Mouse (Mus musculus): ENCODE results near the gene Rad50. TPM values are rescaled to one million over a fixed set of nuclear protein-coding genes. Genes with fewer than 3 reads are reported as not detected.
A peak's percentile ranks its signal among the peaks of the same experiment; 100 is the strongest.

Rad50 gene
- 21.3 and 21.6 TPM in 2 replicates for polyA plus RNA-seq (2015; fragmentation: Nextera tagmentation; extraction: Ambion mirVana)

DNA sequence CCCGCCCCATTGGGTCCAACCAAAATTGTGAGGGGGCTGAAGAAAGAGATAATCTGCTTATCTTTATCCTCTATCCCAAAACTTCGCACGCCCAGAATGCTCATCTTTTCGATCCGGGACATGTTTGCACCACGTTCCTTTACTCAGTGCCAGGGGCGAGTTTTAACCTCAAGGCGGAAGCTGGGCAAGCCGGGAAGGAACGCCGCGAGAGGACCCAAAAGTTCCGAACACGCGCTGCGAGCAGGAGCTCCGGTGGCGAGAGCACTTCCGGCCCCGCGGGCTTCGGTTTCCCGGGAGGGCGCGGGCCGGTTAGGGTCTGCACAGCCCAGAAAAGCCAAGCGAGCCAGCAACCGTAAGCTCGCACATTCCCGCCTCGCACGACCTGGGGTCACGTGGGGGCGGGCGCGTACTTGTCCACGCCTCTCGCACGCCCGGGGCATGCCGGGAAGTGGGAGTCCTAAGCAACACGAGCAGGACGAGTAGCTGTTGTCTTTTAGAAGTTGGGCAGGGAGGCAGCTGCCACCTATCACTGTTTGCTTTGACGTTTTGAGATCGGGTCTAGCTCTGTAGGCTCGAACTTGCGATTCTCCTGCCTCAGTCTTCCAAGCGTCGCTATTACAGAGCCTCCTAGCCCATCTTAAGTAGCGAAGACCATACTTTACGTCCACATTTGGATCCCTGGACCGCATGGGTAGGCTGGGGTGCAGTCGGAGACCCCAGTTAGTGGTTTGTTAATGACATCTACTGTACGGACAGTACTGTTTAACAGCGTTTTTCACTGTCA, at the start of gene Rad50:
TSS of gene Rad50 (minus strand) at position 386 of the 784 bp plus-strand sequence.
- peak; percentile 95 for DNase-seq (ENCODE audit: low spot score)
- H3K4me2 ChIP-seq (ENCODE audit: low read length) = peak within 1 kb of the TSS; percentile 83
- no peaks in the 10 kb centered on the region for H3K9me3 ChIP-seq (replicated peaks; ENCODE audit: low read length)
- peak; percentile 92 for ATAC-seq (replicated peaks; ENCODE audit: low FRiP score, low read depth)
- no peak for TF ChIP-seq CTCF (IDR thresholded peaks at IDR 0.05; ENCODE audit: low read depth)
- H3K27me3 ChIP-seq (ENCODE audit: insufficient read depth, low read length) = no peaks in the 10 kb centered on the region
- H3K36me3 ChIP-seq (ENCODE audit: insufficient read depth, low read length) = no peaks in the 10 kb centered on the region
- peak within 1 kb of the TSS; percentile 66 for H3K4me3 ChIP-seq (replicated peaks; ENCODE audit: low read depth, low read length)
- 4% methylated on average over 55 of the region's 55 CpGs for WGBS
- peak within 1 kb of the TSS; percentile 82 for H3K9ac ChIP-seq (ENCODE audit: low read depth, low read length)
- peak within 1 kb of the TSS; percentile 81 for H3K27ac ChIP-seq
- H3K4me1 ChIP-seq (replicated peaks; ENCODE audit: insufficient read depth, low read length) = no peaks in the 10 kb centered on the region

- Histone ChIP-seq H3K9me3 (replicated peaks; ENCODE audit: low read length) (no peaks in the 10 kb centered on the region), H3K27me3 (ENCODE audit: insufficient read depth, low read length) (no peaks in the 10 kb centered on the region), H3K27ac (no peak overlapping the region), H3K4me1 (replicated peaks; ENCODE audit: insufficient read depth, low read length) (peaks cover 14% of the 10 kb centered on the region; the same call in 1 of the 2 replicates), H3K4me2 (ENCODE audit: low read length) (no peak overlapping the region), H3K36me3 (ENCODE audit: insufficient read depth, low read length) (no peaks in the 10 kb centered on the region), H3K4me3 (replicated peaks; ENCODE audit: low read depth, low read length) (no peak overlapping the region), H3K9ac (ENCODE audit: low read depth, low read length) (no peak overlapping the region)
- TF ChIP-seq CTCF (IDR thresholded peaks at IDR 0.05; ENCODE audit: low read depth) = no peak
- DNase-seq (ENCODE audit: low spot score) (no peak), ATAC-seq (replicated peaks; ENCODE audit: low FRiP score, low read depth) (no peak)
- 77% methylated on average over 12 of the region's 12 CpGs for WGBS
Observed at GRCm38 (mm10) chr11:53755011-53755595, 48.0 kb upstream of the Rad50 start.

GRCm38 (mm10) chr11:53749716-53750352, 42.7 kb upstream of the Rad50 start:
- no peaks in the 10 kb centered on the region for H3K27me3 ChIP-seq (ENCODE audit: insufficient read depth, low read length)
- no peaks in the 10 kb centered on the region for H3K4me1 ChIP-seq (replicated peaks; ENCODE audit: insufficient read depth, low read length)
- no peak overlapping the region for H3K27ac ChIP-seq
- H3K9me3 ChIP-seq (replicated peaks; ENCODE audit: low read length) = no peaks in the 10 kb centered on the region
- no peak for TF ChIP-seq CTCF (IDR thresholded peaks at IDR 0.05; ENCODE audit: low read depth)
- no peak overlapping the region for H3K9ac ChIP-seq (ENCODE audit: low read depth, low read length)
- no peak overlapping the region for H3K4me3 ChIP-seq (replicated peaks; ENCODE audit: low read depth, low read length)
- no peaks in the 10 kb centered on the region for H3K36me3 ChIP-seq (ENCODE audit: insufficient read depth, low read length)
- 53% methylated on average over 5 of the region's 5 CpGs for WGBS
- no peak overlapping the region for H3K4me2 ChIP-seq (ENCODE audit: low read length)
- DNase-seq (ENCODE audit: low spot score) (no peak), ATAC-seq (replicated peaks; ENCODE audit: low FRiP score, low read depth) (no peak)

DNA sequence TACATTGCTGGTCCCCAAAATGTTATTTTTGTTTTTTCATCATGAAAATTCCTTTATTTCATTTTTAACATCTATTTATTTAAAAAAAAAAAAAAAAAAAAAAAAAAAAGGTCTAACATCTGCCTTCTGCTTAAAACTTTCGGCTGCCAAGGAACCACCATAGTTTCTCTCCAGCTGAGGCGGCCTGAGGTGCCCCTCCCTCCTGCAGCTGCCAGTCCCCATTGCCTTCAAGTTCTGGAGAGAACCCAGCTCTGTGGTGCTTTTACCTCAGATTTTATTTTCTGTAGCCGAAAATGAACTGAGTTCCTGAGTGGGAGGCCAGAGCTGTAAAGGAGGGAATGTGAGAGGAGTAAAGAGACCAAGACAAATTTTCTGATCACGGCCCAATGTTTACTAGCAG, 42.2 kb upstream of the Rad50 start:
- H3K36me3 ChIP-seq (ENCODE audit: insufficient read depth, low read length) = no peaks in the 10 kb centered on the region
- ATAC-seq (replicated peaks; ENCODE audit: low FRiP score, low read depth) = no peak

GRCm38 (mm10) chr11:53748614-53749013, 41.5 kb upstream of the Rad50 start:
- no peak for DNase-seq (ENCODE audit: low spot score)
- WGBS = 92% methylated on average over 6 of the region's 6 CpGs
- Histone ChIP-seq H3K4me2 (ENCODE audit: low read length) (no peak overlapping the region), H3K9me3 (replicated peaks; ENCODE audit: low read length) (no peaks in the 10 kb centered on the region), H3K4me1 (replicated peaks; ENCODE audit: insufficient read depth, low read length) (no peaks in the 10 kb centered on the region), H3K27me3 (ENCODE audit: insufficient read depth, low read length) (no peaks in the 10 kb centered on the region), H3K4me3 (replicated peaks; ENCODE audit: low read depth, low read length) (no peak overlapping the region), H3K36me3 (ENCODE audit: insufficient read depth, low read length) (no peaks in the 10 kb centered on the region), H3K9ac (ENCODE audit: low read depth, low read length) (no peak overlapping the region), H3K27ac (no peak overlapping the region)
- TF ChIP-seq CTCF (IDR thresholded peaks at IDR 0.05; ENCODE audit: low read depth) = no peak
- no peak for ATAC-seq (replicated peaks; ENCODE audit: low FRiP score, low read depth)

More for the DNA sequence above, 42.2 kb upstream of the Rad50 start:
- Histone ChIP-seq H3K9me3 (replicated peaks; ENCODE audit: low read length) (no peaks in the 10 kb centered on the region), H3K27ac (no peak overlapping the region), H3K4me1 (replicated peaks; ENCODE audit: insufficient read depth, low read length) (no peaks in the 10 kb centered on the region), H3K4me3 (replicated peaks; ENCODE audit: low read depth, low read length) (no peak overlapping the region), H3K9ac (ENCODE audit: low read depth, low read length) (no peak overlapping the region), H3K27me3 (ENCODE audit: insufficient read depth, low read length) (no peaks in the 10 kb centered on the region), H3K4me2 (ENCODE audit: low read length) (no peak overlapping the region)
- no peak for TF ChIP-seq CTCF (IDR thresholded peaks at IDR 0.05; ENCODE audit: low read depth)
- no peak for DNase-seq (ENCODE audit: low spot score)
- WGBS = 59% methylated on average over 4 of the region's 4 CpGs

- H3K4me3 ChIP-seq (replicated peaks; ENCODE audit: low read depth, low read length) = no peak overlapping the region
- no peaks in the 10 kb centered on the region for H3K4me1 ChIP-seq (replicated peaks; ENCODE audit: insufficient read depth, low read length)
- H3K36me3 ChIP-seq (ENCODE audit: insufficient read depth, low read length) = no peaks in the 10 kb centered on the region
- H3K27me3 ChIP-seq (ENCODE audit: insufficient read depth, low read length) = no peaks in the 10 kb centered on the region
- H3K4me2 ChIP-seq (ENCODE audit: low read length) = no peak overlapping the region
- no peak for DNase-seq (ENCODE audit: low spot score)
- no peak for ATAC-seq (replicated peaks; ENCODE audit: low FRiP score, low read depth)
- H3K27ac ChIP-seq = no peak overlapping the region
- no peak for TF ChIP-seq CTCF (IDR thresholded peaks at IDR 0.05; ENCODE audit: low read depth)
- no peak overlapping the region for H3K9ac ChIP-seq (ENCODE audit: low read depth, low read length)
- no peaks in the 10 kb centered on the region for H3K9me3 ChIP-seq (replicated peaks; ENCODE audit: low read length)
- 88% methylated on average over 9 of the region's 9 CpGs for WGBS
Observed at GRCm38 (mm10) chr11:53747985-53748384, 40.9 kb upstream of the Rad50 start.
